Mouse (Mus musculus) inflammation-experienced regulatory T-cells (primary cell): ENCODE data around the gene Mbtps1. TPM values are rescaled to one million over a fixed set of nuclear protein-coding genes. Genes with fewer than 3 reads are reported as not detected.

ENCODE experiments used
- polyA plus RNA-seq, 2 experiments: library from polyadenylated mRNA; unstranded; fragments of 100-300 nt; shearing (Covaris generic); gene quantifications; one replicate each; pipeline ENCODE4 v1.2.1; 2017

Mbtps1 gene
- 10 to 100 TPM; 78.1 to 93.0 TPM for polyA plus RNA-seq

DNA sequence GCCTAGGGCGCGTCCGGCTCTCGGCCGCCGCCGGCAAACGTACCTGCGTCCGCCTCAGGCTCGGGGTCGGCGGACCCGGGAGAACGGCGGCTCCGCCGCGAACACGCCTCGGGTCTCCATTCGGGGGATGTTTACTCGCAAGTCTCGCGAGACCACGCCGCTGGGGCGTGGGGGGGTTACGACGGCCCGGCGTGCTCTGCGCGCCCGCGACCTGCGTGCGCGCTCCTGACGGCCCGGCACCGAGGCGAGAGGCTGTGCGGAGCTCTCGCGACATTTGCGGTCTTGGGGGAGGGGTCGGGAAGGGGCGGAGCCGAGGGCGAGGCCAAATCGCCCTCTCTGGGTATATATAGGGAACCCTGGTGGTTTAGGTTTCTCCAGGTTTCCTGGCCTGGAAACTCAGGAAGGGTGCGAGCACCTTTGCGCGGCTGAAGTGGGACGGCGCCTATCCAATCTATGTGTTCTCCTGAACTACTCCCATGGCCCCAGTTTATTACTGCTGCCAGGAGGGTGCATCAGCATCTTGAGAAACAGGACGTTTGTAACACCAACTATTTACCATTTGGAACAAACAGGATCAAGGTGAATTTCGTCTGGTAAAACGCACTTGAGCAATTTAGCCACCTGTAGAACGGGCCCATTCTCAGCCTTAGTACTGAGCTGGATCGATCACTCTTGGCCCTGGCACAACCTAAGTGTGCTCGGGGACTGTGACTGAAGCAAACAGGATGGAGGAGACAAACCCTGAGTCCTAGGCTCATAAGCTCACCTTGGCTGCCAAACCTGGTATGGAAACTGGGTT lies at the start of gene Mbtps1:
Gene Mbtps1, minus strand, starts transcription at position 133 of the 799 bp plus-strand sequence.

DNA sequence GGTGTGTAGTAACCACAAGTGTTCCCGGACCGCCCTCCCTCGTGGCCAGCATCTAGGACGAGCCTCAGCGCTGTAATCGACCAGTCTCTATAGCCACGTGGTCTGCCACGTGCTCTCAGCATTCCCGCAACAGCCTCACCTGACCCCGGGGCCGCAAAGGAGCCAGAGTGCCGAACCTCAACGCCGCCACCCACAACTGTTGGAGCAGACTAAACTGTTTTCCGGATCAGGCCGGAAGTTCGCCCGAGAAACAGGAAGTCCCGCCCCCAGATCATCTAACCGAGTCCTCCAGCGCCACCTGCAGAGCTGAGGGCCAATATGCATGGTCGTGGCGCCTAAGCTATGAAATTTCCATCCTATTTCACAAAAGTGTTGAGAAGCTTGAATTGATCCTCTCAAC lies 46.5 kb upstream of the Mbtps1 start, which contains the start of gene Taf1c:
Gene Taf1c, minus strand, starts transcription at position 227 of the 400 bp plus-strand sequence.

DNA sequence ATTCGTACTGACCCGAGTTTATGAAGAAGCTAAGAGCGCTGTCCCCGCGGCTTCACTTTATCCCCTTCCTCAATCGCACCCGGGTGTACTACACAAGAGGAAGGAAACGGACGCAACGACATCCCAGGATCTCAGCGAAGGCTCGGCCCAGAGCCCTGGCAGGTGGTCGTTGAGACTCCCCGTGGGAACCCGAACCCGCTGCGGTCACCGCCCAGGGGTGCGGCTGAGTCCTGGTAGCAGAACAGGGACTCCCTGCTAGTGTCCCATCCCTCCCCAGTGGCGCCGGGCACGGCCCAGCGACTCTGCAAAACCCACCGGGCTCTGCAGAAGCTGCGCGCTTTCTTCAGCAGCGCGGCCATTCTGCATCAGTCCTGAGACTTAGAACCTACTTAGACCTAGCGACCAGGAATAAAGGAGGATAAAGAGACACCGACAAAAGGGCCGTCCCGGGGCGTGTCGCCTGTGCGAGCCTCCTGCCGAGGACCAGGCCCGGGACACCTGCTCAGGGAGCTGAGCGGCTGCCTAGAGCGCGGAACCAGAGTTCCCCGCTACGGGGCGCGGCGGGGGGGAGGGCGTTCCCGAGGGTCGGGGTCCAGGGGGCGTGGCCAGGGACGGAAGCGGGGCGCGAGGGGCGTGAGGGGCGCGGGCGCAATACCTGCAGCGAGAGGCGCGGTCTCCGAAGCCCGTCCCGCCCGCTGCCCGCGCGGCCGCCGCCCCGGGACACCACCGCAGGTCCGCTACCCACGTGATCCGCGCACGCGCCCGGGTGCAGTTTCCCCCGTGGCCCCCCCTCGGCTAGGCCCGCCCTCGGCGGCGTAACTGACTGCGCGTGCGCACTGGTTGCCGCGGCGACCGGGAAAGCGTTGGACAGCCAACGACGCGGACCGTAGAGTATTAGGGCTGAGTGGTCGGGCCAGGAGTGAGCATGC lies 16.2 kb upstream of the Mbtps1 start, which contains the start of the genes Hsdl1 and Dnaaf1:
Gene Hsdl1, minus strand, starts transcription at position 747 of the 929 bp plus-strand sequence.
Gene Dnaaf1, plus strand, starts transcription at position 799 of the 929 bp plus-strand sequence.

DNA sequence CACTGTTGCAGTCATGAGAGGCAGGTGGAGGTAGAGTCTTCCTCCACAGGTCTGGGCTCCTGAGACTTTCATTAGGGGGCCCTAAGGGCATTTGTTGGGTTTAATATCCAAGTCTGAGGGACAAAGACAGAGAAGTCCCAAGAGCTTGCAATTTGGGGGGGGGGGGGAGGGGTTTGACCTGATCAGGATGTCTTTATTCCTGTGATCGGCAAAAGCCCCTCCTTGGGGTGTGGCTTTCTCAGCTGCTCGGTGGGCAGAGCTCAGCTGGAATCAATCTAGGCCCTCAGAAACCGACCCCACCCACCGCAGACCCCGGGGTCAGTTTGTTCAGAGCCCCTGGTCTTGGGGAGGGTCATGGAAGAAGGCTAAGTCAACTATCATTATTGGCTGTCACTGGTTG lies 56.9 kb downstream of the Mbtps1 start, which contains the start of gene Slc38a8:
Gene Slc38a8, minus strand, starts transcription at position 101 of the 400 bp plus-strand sequence.

Other genes with a start within 250 kb of the Mbtps1 start
- 100 to 1,000 TPM; 174 to 175 TPM for gene Hsbp1, start 214.2 kb downstream of the Mbtps1 start, polyA plus RNA-seq
- gene Mlycd, start 163.9 kb downstream of the Mbtps1 start, polyA plus RNA-seq, result 10 to 100 TPM; 34.2 to 34.3 TPM
- gene Osgin1, start 124.6 kb downstream of the Mbtps1 start, polyA plus RNA-seq, result 10 to 100 TPM; 14.3 to 19.4 TPM
- gene Necab2, start 112.0 kb downstream of the Mbtps1 start, polyA plus RNA-seq, result under 1 TPM in 1 of 2 experiments, not detected in 1; 0.23 TPM
- gene Slc38a8, start 57.0 kb downstream of the Mbtps1 start, polyA plus RNA-seq, result under 1 TPM in 1 of 2 experiments, not detected in 1; 0.54 TPM
- 100 to 1,000 TPM in 1 of 2 experiments, 10 to 100 TPM in 1; 81.4 to 119 TPM for gene Hsdl1, start 16.4 kb upstream of the Mbtps1 start, polyA plus RNA-seq
- not detected for gene Dnaaf1, start 16.5 kb upstream of the Mbtps1 start, polyA plus RNA-seq
- gene Taf1c, start 46.5 kb upstream of the Mbtps1 start, polyA plus RNA-seq, result 10 to 100 TPM; 25.8 to 37.0 TPM
- gene Adad2, start 54.0 kb upstream of the Mbtps1 start, polyA plus RNA-seq, result under 1 TPM in 1 of 2 experiments, not detected in 1; 0.87 TPM
- 1 to 10 TPM in 1 of 2 experiments, not detected in 1; 1.1 TPM for gene Kcng4, start 76.9 kb upstream of the Mbtps1 start, polyA plus RNA-seq
- not detected for gene Wfdc1, start 107.6 kb upstream of the Mbtps1 start, polyA plus RNA-seq
- under 1 TPM; 0.10 to 0.16 TPM for gene Atp2c2, start 141.3 kb upstream of the Mbtps1 start, polyA plus RNA-seq
- gene Tldc1, start 219.7 kb upstream of the Mbtps1 start, polyA plus RNA-seq, result 10 to 100 TPM in 1 of 2 experiments, 1 to 10 TPM in 1; 8.6 to 10.9 TPM